Mouse (Mus musculus) spleen, postnatal 14 days (tissue): ENCODE results near the gene Banp.

Experiments
- DNase-seq, 2 experiments: peaks; one replicate each; pipeline ENCODE4 v3.0.0; 2021 to 2022; ENCODE audit warnings: low spot score in 2 of 2

Gene Banp

GRCm38 (mm10) chr8:121926266-121926665, 23.3 kb upstream of the Banp start:
- no peak for DNase-seq

DNA sequence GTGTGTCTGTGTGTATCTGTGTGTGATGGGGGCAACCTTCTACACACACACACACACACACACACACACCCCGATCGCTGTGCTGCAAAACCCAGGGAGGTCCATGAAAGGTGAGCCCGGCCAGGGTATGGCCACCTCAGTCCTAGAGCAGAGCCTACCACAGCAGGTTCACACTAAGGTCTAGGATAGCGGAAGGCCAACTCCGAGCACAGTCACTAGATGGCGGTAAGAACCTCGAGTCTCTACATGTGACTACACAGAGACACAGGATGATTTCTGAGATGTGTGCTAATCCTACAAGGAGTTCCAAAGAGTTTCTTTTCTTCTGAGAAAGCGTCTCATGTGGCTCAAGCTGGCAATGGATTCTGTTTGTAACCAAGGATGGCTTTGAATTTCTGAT, 22.2 kb upstream of the Banp start:
- DNase-seq, result peak in 1 of 2 experiments; percentile 46

DNA sequence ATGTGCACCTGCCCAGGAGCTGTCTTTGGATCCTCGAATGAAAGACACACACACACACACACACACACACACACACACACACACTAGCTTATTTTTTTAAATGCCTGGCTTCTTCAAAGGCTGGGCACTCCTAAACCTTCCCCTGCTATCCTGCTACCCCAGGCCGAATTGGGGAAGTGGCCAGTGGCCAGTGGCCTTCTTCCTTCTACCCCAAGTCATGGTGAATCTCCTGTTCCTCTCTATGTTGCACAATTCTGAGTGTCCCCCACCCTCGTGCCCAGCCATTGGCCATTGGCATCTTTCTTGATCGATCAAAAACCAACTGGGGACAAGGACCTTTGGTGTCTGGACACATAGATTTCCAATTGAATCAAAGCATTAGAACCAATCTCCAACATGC, 19.5 kb upstream of the Banp start:
- no peak for DNase-seq

DNA sequence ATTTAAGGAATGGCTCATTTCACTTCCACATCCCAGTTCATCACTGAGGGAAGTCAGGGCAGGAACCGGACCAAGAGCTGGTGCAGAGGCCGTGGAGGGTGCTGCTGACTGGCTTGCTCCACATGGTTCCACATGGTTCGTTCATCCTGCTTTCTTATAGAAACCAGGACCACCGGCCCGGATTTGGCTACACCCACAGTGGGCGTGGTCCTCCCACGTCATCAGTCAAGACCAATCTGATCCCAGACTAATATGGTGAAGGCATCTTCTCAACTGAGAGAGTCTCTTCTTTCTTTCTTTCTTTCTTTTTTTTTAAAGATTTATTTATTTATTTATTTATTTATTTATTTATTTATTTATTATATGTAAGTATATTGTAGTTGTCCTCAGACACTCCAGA, 18.0 kb upstream of the Banp start:
- no peak for DNase-seq

GRCm38 (mm10) chr8:121932026-121932667, 17.4 kb upstream of the Banp start:
- no peak for DNase-seq

GRCm38 (mm10) chr8:121932668-121933520, 16.7 kb upstream of the Banp start:
- DNase-seq, result no peak

GRCm38 (mm10) chr8:121934506-121934905, 15.0 kb upstream of the Banp start:
- peak in 1 of 2 experiments; percentile 17 for DNase-seq

- DNase-seq, result no peak
Measured at GRCm38 (mm10) chr8:121934923-121935322, 14.6 kb upstream of the Banp start.

DNA sequence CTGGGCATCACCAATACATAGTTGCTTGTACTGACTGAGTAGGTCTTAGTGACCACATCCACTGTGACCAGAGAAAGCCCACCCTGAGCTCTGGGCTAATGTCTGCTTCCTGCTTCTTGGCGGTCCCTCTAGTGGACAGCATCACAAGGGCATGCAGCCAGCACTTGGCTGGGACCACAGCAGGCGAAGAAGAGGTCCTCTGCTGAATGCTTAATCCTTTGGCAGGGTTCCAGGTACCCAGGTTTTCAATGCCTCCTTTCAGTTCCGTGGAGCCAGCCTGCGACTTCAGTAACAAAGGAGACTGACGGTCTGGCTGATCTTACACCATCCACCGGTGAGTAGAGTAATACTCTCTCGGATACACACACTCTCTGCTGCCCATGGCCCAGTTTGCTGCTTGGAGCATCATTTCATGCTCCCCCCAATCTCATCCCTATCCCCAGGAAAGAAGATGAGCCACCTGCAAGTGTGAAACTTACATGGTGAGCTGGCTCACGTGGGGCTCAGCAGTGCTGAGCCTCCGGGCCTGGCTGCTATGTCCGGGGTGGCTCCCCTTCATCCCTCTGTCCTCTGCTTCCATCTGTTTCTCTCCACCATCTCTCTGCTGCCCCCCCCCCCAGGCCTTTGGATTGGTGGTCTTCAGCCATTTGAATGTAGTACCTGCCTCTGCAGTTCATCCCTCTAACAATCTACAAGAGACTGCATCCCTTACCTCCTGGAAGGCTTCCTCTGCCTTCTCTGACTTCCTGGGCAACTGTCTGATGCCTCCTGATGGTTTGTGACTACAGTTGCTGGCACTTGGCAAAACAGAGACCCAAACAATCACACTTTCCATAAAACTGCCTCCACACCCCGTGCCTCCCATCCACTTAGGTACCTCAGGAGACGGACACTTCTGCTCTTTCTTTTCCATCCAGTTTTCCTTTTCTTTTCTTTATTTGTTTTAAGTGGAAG, 13.9 kb upstream of the Banp start:
- no peak for DNase-seq

DNA sequence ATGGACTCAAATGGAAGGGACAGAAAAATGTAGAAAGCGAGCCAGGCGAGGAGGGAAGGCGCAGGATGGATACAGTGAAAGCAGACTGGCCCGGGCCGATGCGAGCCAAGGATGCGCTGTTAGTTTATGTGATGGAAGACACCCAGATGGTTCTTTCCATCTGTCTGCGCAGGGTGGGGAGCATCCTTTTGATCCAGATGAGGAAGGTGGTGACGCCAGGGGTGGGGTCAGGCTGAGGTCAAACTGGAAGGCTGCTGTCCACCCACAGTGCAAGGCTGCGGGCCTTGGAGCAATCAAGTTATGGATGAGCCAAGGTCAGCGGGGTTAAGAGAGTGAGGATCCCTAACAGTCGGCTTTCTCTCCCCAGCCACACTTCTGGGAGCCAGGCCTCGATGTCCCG, 13.2 kb upstream of the Banp start:
- no peak for DNase-seq

GRCm38 (mm10) chr8:121938732-121939131, 10.8 kb upstream of the Banp start:
- DNase-seq, result no peak

DNA sequence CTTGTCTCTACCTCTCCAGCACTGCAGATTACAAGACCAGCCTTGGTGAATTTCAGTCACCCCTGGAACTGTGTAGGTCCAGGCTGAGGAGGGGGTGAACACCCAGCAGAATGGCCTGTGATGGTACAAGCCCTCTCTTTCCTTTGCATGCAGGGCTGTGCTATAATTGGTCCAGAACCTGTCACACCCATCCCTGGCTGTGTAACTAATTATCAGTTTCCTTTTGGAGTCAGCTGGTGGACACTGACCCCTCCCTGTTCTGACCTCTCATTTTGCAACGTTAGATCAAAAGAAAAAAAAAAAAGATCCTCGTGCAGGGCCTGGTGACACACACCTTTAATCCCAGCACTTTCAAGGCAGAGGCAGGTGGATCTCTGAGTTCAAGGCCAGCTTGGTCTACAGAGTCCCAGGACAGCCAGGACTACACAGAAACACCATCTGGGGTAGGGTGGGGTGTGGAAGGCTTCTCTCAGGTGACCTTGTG, 6.5 kb upstream of the Banp start:
- no peak for DNase-seq

DNA sequence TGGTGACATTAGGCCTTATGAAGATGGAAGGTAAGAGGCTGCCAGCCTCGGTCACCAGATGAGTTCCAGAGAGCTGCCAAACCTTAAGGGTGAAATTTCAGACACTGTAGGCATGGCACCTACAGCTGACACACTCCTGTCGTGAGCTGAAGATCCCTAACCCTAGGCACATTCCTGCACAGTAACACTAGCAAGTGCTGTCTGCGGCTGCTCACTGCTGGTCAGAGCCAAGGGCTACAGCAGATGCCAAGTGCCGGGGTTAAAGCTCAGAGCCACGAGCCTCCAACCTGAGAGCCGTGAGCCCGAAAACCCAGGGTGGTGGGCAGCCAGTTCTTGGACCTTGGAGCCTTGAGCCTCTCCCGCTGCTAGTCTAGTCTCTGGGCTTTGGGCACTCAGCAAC, 5.8 kb upstream of the Banp start:
- DNase-seq, result no peak

DNA sequence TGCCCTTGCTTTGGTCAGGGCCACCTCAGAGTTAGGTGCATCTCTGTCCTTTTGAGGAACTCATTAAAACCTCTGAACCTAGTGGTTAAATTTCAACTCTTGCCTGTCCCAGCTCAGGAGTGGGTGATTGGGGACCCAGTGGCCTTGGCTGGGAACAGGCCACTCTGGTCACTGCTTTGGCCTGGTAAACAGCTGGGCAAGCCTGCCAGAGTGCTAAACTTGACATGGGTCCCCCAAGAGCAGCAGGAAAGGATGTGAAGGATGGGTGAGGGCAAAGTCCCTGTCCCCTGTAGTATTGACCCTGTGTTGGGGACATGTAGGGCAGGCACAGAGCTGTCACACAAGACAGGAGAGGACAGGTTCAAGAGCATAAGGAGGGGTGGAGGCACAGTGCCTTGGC, 4.7 kb upstream of the Banp start, which contains the start of gene Car5a:
Car5a (minus strand) TSS at position 74 of the 400 bp plus-strand sequence.
- no peak for DNase-seq

GRCm38 (mm10) chr8:121946351-121946750, 3.2 kb upstream of the Banp start:
- DNase-seq, result no peak

- DNase-seq, result no peak
Measured at GRCm38 (mm10) chr8:121947047-121947752, 2.4 kb upstream of the Banp start.

GRCm38 (mm10) chr8:121947753-121948141, 1.8 kb upstream of the Banp start:
- peak; percentile 83 to 85 for DNase-seq

- DNase-seq, result peak in 1 of 2 experiments; percentile 15
Measured at GRCm38 (mm10) chr8:121948321-121949145, 1.0 kb upstream of the Banp start.

- DNase-seq, result peak; percentile 98 to 99
Measured at GRCm38 (mm10) chr8:121949941-121950748, 595 bp downstream of the Banp start.
